Mouse (Mus musculus) kidney, postnatal 14 days (tissue): Measurements from ENCODE around the gene S100a8.

ENCODE experiments used
- DNase-seq: peaks from one replicate; pipeline ENCODE4 v3.0.0; 2022; ENCODE audit warnings: mixed read lengths

S100a8 gene

GRCm38 (mm10) chr3:90668846-90669245, at the start of gene S100a8:
Gene S100a8, plus strand, starts transcription at chr3:90668978.
- DNase-seq = peak; percentile 10

GRCm38 (mm10) chr3:90621552-90621951, 47.2 kb upstream of the S100a8 start:
- no peak for DNase-seq

- DNase-seq = peak; percentile 76
Measured at GRCm38 (mm10) chr3:90623435-90624071, 45.2 kb upstream of the S100a8 start.

- no peak for DNase-seq
Measured at GRCm38 (mm10) chr3:90625496-90625895, 43.3 kb upstream of the S100a8 start.

GRCm38 (mm10) chr3:90626266-90627021, 42.3 kb upstream of the S100a8 start:
- DNase-seq = no peak

- no peak for DNase-seq
Measured at GRCm38 (mm10) chr3:90627366-90627765, 41.4 kb upstream of the S100a8 start.

- DNase-seq = peak; percentile 30
Measured at GRCm38 (mm10) chr3:90627807-90628206, 41.0 kb upstream of the S100a8 start.

- DNase-seq = no peak
Measured at GRCm38 (mm10) chr3:90629298-90629697, 39.5 kb upstream of the S100a8 start.

- DNase-seq = no peak
Measured at GRCm38 (mm10) chr3:90631984-90632383, 36.8 kb upstream of the S100a8 start.

GRCm38 (mm10) chr3:90638511-90639275, 30.1 kb upstream of the S100a8 start:
- no peak for DNase-seq

- DNase-seq = no peak
Measured at GRCm38 (mm10) chr3:90639511-90640154, 29.1 kb upstream of the S100a8 start.

- DNase-seq = no peak
Measured at GRCm38 (mm10) chr3:90640981-90641380, 27.8 kb upstream of the S100a8 start.

- peak; percentile 52 for DNase-seq
Measured at GRCm38 (mm10) chr3:90644220-90644619, 24.6 kb upstream of the S100a8 start.

GRCm38 (mm10) chr3:90647291-90647690, 21.5 kb upstream of the S100a8 start:
- no peak for DNase-seq

- DNase-seq = no peak
Measured at GRCm38 (mm10) chr3:90648981-90649380, 19.8 kb upstream of the S100a8 start.

- no peak for DNase-seq
Measured at GRCm38 (mm10) chr3:90649832-90650231, 18.9 kb upstream of the S100a8 start.

- peak; percentile 78 for DNase-seq
Measured at GRCm38 (mm10) chr3:90652878-90653508, 15.8 kb upstream of the S100a8 start.

GRCm38 (mm10) chr3:90653717-90654116, 15.1 kb upstream of the S100a8 start, which contains the start of gene S100a7a:
Gene S100a7a, plus strand, starts transcription at chr3:90654017.
- DNase-seq = no peak

GRCm38 (mm10) chr3:90657405-90657804, 11.4 kb upstream of the S100a8 start:
- no peak for DNase-seq

- no peak for DNase-seq
Measured at GRCm38 (mm10) chr3:90659364-90660044, 9.3 kb upstream of the S100a8 start.

- DNase-seq = peak; percentile 3
Measured at GRCm38 (mm10) chr3:90664219-90664618, 4.6 kb upstream of the S100a8 start.

- no peak for DNase-seq
Measured at GRCm38 (mm10) chr3:90678656-90679055, 9.9 kb downstream of the S100a8 start.
